Mouse (Mus musculus): ENCODE measurements at regions not wholly inside any gene's neighbourhood (a gene's known extent, or its start where the extent isn't known, plus 50 kb on each side); places are given as distances from the start of the nearest gene placed in this dataset.

DNA sequence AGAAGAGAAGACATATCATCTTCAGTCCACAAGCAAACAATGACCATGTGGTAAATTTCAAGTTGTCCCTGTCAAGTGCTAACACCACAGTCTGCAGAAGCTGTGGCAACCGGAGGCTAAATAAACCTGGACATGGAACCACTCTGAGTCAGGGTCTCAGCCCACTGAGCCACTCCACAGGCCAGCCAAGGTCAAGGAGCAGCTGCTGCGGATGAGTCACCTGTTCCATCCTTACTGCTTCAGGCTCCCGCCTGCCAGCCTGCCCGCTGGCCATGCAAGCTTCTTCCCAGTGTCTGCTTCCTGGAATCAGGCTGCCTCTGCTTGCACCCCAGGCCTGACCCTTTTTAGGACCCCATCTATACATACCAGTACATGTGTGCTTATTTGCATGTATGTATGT, 319.8 kb downstream of the 1700129C05Rik start:
- in situ Hi-C loops (cut with MboI, MseI) = no loop called here

- in situ Hi-C loops (cut with MboI, MseI) = no loop called here
These were observed 324.7 kb downstream of the 1700129C05Rik start for GRCm38 (mm10) chr14:58817961-58818504.

DNA sequence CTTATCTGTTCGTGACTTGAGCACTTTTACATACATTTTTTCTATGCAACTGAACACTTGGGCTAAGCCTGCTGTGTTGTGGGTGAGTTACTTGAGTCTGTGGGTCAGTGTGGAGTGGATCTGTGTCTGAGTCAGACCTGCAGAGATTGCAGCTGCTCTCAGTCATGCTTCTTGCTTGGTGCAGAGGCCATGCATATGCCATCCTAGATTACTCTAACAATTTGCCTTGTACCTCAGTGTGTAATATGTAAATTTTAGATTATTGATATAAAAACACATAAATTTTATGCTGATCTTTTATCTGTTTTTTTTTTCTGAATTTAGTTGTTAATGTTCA, 326.2 kb downstream of the 1700129C05Rik start:
- in situ Hi-C loops (cut with MboI, MseI) = no loop called here

GRCm38 (mm10) chr14:58815616-58816539, 326.8 kb downstream of the 1700129C05Rik start:
- in situ Hi-C loops (cut with MboI, MseI) = no loop called here

- in situ Hi-C loops (cut with MboI, MseI) = no loop called here
These were observed 330.1 kb downstream of the 1700129C05Rik start for GRCm38 (mm10) chr14:58812585-58812984.

GRCm38 (mm10) chr14:58801402-58801861, 341.3 kb downstream of the 1700129C05Rik start:
- in situ Hi-C loops (cut with MboI, MseI) = no loop called here

- in situ Hi-C loops (cut with MboI, MseI) = no loop called here
These were observed 354.3 kb downstream of the 1700129C05Rik start for GRCm38 (mm10) chr14:58788190-58788945.

GRCm38 (mm10) chr14:58787618-58788017, 355.1 kb downstream of the 1700129C05Rik start:
- in situ Hi-C loops (cut with MboI, MseI) = no loop called here

DNA sequence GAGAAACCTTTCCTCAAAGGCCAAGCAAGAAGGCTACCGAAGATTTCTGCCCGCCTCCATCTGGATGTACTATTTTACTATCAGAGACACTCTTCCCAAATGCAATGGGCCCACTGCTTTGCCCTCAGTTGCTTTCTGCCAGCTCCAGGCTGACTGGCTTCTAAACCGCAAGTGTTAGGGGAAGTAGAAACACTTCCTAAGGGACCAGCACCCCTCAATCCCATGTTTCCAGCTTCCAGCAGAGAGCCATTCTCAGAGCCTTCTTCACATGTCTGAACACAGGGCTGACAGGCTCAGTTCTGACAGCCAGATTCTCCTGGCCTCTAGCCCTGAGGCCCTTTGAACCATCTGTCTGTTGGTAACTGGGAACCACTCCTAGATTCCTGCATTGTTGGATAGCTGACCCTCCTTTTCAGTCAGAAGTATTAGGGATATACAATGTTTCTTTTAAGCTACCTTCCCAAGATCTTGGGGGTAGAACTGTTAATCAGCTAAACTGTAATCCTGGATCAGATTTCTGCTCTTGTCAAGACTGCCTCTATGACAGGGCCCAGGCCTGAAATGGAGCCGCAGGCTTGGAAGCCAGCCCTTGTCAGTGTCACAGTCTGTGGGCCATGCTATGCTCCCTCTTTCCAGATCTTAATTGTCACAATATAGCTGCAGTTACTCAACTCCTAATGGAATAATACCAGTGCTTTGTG, 355.8 kb downstream of the 1700129C05Rik start:
- in situ Hi-C loops (cut with MboI, MseI) = no loop called here

- in situ Hi-C loops (cut with MboI, MseI) = no loop called here
These were observed 359.5 kb downstream of the 1700129C05Rik start for GRCm38 (mm10) chr14:58783201-58783600.

DNA sequence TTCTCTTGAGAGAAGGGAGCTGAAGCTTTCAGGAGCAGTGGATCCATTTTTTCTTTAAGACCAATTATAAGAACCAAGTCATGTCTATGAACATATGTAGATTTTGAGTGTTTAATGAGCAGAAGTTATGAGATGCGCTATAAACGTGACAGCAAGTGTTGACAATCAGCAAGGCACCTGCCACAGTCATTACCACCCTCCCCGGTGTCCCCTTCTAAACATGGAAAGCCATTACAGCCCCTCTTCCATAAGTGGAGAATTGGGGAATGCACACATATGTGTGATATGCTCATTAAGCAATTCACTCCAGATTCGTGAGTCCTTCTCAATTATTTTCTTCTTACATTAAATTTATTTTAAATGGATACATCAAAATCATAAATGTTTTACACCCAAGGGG, 362.4 kb downstream of the 1700129C05Rik start:
- in situ Hi-C loops (cut with MboI, MseI) = no loop called here

DNA sequence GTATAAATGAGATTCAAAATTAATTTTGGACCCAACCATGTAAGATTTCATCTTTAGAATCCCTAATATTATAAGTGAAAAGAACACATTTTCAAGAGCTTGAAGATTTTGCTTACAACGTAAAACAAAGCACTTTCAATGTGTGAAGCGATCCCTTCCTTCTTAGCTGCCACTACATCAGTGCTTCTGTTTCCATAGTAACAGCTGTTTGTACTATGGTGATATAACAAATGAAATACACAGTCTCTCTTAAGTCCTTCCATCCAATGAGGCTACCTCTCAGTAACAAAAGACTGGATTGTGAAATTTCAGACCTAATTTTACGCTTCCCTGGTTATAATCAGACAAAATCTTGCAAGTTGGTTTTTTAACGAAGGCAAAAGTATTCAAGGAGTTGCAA, 364.0 kb downstream of the 1700129C05Rik start:
- in situ Hi-C loops (cut with MboI, MseI) = no loop called here

DNA sequence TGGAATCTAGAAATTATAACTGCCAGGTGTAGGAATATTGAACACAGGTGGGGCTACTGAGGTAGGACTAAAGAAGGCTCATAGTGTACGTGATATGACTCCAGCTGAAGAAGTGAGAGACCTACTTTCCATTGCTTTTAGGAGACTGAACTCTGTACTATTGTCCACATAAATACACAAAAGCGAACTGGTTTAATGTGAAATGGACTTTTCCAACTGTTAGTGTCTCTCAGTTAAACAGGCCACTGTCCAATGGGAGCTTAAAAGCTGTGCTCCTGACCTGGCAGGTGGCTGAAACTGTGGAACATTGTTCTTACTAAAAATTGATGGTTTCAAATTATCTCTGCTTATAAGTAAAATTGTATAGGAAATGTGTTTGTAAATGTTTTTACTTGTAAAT, 381.4 kb downstream of the 1700129C05Rik start:
- in situ Hi-C loops (cut with MboI, MseI) = no loop called here

DNA sequence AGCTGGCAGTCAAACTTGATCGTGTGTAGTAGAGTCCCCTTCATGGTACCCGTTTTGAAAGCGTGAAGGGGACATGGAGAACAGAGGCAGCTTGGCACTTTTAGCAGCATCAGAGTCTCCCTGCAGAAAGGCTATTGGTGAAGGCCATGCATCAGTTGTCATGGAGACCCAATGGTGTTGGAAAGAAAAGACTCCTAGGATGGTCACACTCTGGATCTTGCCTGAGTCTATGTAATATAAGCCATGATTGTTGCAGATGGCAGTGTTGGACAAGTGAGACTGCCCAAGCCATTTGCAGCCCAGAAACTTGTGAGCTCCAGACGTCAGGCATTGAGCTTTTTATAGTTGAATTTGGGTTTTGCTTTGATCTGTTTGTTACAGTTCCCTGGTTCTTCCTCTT, 382.9 kb downstream of the 1700129C05Rik start:
- in situ Hi-C loops (cut with MboI, MseI) = loop anchor here (10.0 kb wide), 1 partner anchor 785 kb away; no protein-coding TSS in a partner anchor

DNA sequence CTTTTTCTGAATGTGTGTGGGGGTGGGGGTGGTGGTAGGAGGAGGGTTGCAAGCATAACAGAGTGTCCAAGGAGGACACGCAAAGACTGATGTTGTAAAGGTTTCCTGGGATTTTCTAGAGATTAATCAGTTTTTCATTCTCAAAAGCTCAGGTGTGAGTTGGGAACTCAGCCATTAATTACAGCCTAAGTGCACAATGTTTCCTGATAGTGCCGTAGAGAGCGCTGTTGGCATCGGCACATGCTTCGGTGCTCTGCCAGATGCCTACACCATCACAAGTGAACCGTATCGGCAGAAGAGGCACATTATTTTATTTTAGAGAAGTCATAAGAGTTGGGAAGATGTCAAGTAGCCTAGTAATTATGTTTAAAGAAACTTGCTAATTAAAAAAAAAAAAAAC, 388.9 kb downstream of the 1700129C05Rik start:
- in situ Hi-C loops (cut with MboI, MseI) = loop anchor here (10.0 kb wide), 1 partner anchor 791 kb away; no protein-coding TSS in a partner anchor

DNA sequence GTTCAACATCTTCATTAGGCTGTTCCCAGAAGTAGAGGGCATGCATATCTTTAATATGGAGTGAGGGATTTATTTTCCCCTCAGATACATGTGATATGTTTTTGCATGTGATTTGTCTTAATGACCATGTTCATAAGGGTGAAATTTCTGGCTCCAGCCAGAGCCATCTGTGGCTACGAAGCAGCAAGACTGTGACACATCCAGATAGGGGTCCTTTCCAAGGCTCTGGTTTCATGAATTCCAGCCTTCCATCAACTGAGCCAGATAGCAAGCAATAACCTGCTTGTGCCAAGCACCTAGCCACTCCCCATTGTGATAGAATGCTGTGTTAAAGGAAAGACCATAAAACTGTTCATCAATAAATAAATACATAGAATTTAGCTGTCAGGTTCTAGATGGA, 389.6 kb downstream of the 1700129C05Rik start:
- in situ Hi-C loops (cut with MboI, MseI) = loop anchor here (10.0 kb wide), 1 partner anchor 792 kb away; no protein-coding TSS in a partner anchor

DNA sequence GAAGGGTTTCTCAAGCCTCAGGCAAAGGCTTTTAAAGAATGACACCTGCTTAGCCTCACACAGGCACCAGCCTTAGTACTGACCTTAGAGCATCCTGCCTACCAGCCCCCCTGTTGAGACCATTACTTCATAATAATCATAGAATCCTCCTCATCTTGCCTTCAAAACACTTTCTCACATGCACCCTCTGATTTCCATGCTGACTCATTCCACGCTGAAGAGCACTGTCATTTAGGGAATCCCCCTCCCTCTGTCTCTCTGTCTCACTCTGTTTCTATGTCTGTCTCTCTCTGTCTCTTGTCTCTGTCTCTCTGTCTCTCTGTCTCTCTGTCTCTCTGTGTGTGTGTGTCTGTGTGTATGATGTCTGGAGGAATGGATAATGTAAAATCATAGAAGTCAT, 416.3 kb downstream of the 1700129C05Rik start:
- in situ Hi-C loops (cut with MboI, MseI) = no loop called here

- in situ Hi-C loops (cut with MboI, MseI) = no loop called here
These were observed 427.8 kb downstream of the 1700129C05Rik start for GRCm38 (mm10) chr14:58714856-58715255.

- in situ Hi-C loops (cut with MboI, MseI) = loop anchor here (10.0 kb wide), 1 partner anchor 675 kb away; no protein-coding TSS in a partner anchor
These were observed 432.8 kb downstream of the 1700129C05Rik start for GRCm38 (mm10) chr14:58709861-58710260.

DNA sequence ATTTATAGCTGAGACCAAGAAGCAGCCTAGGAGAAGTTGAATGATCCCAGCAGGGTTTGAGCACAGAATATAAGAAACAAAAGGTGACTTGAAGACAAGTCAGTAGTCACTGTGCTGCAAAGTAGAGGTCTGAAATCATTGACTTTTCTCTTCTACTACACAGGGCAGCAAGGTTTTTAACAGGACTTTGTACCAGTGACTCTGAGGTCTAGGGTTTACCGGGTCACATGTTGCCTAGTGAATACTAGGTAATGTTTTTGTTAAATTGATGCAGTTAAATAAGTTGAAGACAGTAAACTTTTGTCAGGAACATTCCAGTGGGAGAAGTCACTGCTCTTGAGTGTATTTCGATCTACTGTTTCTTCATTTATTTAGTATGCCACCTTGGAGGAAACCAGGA, 433.4 kb downstream of the 1700129C05Rik start:
- in situ Hi-C loops (cut with MboI, MseI) = loop anchor here (10.0 kb wide), 1 partner anchor 674 kb away; no protein-coding TSS in a partner anchor

DNA sequence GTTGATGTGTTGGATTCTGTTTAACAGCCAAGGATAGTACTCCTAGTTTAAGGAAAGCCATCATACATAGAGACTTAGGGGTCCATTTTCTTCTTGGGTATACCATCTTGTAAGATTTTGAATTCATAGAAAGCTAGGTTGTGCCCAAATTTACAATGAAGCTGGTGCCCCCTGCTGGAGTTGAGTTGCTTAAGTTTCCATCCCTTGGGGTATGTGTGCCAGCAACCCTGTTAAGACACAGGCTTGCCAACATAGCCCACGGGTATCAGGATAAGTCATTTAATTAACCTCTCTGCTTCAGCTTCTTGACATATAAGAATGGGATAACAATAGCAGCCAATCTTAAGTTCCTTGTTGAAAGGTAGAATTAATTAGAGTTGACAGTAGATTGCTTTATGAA, 440.9 kb downstream of the 1700129C05Rik start:
- in situ Hi-C loops (cut with MboI, MseI) = loop anchor here (10.0 kb wide), 1 partner anchor 667 kb away; no protein-coding TSS in a partner anchor

All from regulatory T cell (primary cell).